Mouse (Mus musculus): ENCODE results near the gene Adar.

Adar gene

GRCm38 (mm10) chr3:89714359-89715206 is at the start of gene Adar:
Gene Adar, plus strand, starts transcription at chr3:89715022.
- DNase-seq (ENCODE audit: inconsistent age in 2 of 2, low spot score in 1 of 2): peak; percentile 83 to 94

GRCm38 (mm10) chr3:89667131-89667530 is 47.7 kb upstream of the Adar start:
- DNase-seq (ENCODE audit: inconsistent age in 2 of 2, low spot score in 1 of 2): no peak

DNA sequence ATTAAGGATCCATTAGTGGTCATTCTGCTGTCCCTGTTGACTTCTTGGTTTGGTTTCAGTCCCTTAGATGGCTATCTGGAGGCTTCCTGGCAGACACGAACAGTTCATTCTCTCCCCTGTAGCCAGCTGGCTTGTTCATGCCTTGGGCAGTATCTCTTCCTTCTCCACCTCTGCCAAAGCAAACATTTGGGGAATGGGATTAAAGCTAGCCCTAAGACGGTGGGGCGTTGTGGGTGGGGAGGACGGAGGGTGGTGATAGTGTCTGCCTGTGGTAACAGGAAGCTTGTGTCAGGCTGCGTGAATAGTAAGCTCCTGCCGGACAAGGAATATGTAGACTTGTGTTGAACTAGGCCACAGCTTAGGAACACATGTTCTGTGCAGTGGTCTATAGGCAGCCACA is 43.5 kb upstream of the Adar start:
- no peak for DNase-seq (ENCODE audit: inconsistent age in 2 of 2, low spot score in 1 of 2)

DNA sequence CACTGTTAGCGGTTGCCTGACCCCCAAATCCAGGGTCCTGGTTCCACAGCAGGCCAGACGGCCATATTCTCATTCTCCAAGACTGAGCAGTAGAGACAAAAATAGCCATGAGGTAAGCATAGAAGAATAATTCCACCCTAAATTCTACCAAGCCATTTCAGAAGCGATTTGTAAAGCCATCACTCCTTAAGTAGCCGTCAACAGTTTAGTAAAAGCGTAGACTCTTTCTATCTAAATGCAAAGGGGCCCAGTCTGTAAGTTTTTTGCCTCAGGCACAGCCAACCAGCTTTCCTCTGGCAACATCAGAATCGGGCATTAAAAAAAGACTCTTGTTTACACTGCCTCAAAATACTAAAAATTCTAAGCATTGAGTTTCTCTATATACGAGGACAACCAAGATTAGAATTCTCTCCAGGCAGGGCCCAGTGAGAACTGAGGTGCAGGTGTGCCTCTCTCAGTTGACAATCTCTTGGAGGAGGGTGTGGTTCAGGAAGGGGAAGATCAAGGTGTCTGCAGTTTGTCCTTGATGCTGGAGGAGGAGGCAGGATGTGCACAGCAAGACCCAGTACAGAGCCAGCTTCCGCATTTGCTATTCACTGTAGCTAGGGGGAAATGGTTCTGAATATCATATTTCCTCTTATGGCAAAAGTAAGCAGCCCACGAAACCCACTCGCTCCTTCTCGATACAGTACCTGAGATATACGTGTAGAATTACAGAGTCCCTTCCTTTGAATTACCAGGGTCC is 42.1 kb upstream of the Adar start:
- no peak for DNase-seq (ENCODE audit: inconsistent age in 2 of 2, low spot score in 1 of 2)

DNA sequence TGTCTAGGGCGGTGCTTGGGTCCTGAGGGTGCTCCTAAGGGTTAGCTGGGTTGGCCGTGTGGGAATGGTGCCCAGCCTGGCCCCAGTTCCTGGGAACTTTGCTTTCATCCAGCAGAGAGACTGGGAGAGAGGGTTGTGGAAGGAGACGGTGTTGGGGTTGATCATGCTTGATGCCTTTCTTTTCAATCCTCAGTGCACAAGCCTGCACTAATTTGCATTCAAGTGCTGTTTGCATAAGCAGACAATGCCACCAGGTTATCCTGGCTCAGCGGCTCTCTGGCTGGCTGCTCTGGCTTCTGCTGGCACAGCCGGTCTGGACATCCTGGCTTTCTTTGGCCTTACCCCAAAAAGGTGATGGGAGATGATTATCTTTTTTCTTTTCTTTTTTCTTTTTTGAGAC is 37.2 kb upstream of the Adar start:
- DNase-seq (ENCODE audit: inconsistent age in 2 of 2, low spot score in 1 of 2): no peak

- no peak for DNase-seq (ENCODE audit: inconsistent age in 2 of 2, low spot score in 1 of 2)
Measured at GRCm38 (mm10) chr3:89686031-89686430, 28.8 kb upstream of the Adar start.

GRCm38 (mm10) chr3:89688694-89689581 is 25.9 kb upstream of the Adar start:
- peak; percentile 81 to 95 for DNase-seq (ENCODE audit: inconsistent age in 2 of 2, low spot score in 1 of 2)

GRCm38 (mm10) chr3:89691776-89692175 is 23.0 kb upstream of the Adar start:
- DNase-seq (ENCODE audit: inconsistent age in 2 of 2, low spot score in 1 of 2): no peak

DNA sequence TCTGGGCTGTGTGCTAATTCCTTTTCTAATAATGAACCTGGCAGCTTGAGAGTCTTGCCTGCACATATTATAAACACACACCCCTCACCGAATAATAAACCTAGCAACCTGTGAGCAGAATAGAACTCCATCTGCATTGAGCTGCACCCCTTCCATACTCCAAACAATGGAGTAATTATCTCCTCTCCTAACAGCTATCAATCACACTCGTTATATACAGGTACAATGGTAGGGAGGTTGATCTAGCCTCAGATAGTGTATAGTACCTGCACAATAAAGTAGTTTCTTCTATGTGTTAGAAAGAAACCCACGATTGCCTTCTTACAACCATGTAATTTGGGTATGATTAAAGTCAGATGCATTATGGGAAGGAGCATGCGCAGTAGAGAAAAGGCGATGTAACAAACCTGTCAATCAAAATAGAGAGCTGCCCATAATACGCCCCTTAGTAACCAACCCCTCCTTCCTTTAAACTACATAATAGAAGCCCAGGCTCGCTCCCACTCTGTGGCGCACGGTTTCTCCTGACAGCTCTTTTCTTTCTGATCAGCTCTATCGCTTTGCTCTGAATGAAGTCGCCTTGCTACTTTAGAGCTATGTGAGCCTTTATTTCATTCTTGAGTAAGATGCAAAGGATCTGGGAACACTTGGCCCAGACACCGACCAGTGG is 18.5 kb upstream of the Adar start:
- no peak for DNase-seq (ENCODE audit: inconsistent age in 2 of 2, low spot score in 1 of 2)

DNA sequence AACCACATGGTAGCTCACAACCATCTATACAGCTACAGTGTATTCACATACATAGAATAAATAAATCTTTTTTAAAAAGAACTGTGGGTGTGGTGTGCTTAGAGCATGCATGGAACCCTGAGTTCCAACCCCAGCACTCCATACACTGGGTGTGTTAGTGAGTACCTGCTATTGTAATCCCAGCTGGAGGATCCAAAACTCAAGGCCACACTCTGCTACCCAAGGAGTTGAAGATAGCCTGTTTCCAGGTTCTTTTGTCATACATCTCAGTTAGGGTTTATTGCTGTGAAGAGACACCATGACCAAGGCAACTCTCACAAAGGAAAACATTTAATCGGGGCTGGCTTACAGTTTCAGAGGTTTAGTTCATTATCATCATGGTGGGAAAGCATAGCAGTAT is 15.9 kb upstream of the Adar start:
- no peak for DNase-seq (ENCODE audit: inconsistent age in 2 of 2, low spot score in 1 of 2)

DNA sequence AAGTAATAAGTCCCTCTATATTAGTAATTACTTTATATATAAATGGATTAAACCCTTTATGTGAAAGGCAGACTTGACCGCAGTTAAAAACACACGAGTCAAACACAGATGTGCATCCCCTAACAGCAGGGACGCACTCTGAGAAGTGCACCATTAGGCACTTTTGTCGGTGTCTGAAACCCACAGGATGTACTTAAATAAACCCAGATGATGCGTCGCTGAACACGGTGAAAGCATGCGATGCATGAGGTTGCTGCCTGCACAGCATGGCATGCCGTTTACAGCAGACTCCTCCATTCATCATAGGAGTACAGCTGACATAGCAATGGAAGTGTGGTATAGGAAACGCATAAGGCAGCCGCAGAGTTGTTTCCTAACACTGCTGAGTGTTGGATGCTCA is 14.4 kb upstream of the Adar start:
- DNase-seq (ENCODE audit: inconsistent age in 2 of 2, low spot score in 1 of 2): no peak

GRCm38 (mm10) chr3:89703596-89703995 is 11.2 kb upstream of the Adar start:
- no peak for DNase-seq (ENCODE audit: inconsistent age in 2 of 2, low spot score in 1 of 2)

DNA sequence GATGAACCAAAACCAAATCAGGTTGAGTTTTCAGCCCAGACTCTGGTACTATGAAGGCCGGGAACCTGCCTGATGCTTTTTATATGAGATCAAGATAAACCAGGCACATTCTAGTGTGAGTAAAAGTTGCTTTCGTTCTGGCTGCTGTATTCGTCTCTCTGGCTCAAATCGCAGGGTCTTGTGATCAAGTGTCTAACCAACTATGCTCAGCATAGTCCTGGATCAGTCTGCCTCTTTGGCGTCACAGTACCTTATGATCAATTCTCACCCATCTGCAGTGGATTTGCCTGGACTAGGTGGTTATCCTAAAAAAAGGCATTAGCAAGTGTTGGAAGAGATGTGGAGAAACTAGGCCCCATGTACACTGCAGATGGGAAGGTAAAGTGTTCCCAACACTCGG is 10.8 kb upstream of the Adar start:
- DNase-seq (ENCODE audit: inconsistent age in 2 of 2, low spot score in 1 of 2): no peak

- DNase-seq (ENCODE audit: inconsistent age in 2 of 2, low spot score in 1 of 2): peak; percentile 59 to 89
Measured at GRCm38 (mm10) chr3:89715207-89715966, 565 bp downstream of the Adar start.

GRCm38 (mm10) chr3:89715967-89716256 is 1.1 kb downstream of the Adar start:
- DNase-seq (ENCODE audit: inconsistent age in 2 of 2, low spot score in 1 of 2): no peak

DNA sequence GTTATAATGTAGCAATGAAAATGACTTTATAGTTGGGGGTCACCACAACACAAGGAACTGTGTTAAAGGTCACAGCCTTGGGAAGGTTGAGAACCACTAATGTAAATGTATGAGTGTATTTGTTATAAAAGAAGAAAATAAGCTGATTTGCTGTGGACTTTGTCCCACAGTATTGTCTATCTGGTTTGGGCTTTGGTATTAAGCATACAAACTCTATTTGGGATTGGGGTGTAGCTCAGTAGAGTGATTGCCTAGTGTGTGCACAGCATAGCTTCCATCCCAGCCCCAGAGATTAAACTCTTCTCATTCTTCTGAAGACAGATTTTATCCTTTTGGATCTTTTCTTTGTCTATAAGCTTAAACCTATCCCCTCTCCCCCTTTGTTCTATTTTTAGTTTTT is 7.2 kb downstream of the Adar start:
- no peak for DNase-seq (ENCODE audit: inconsistent age in 2 of 2, low spot score in 1 of 2)

DNA sequence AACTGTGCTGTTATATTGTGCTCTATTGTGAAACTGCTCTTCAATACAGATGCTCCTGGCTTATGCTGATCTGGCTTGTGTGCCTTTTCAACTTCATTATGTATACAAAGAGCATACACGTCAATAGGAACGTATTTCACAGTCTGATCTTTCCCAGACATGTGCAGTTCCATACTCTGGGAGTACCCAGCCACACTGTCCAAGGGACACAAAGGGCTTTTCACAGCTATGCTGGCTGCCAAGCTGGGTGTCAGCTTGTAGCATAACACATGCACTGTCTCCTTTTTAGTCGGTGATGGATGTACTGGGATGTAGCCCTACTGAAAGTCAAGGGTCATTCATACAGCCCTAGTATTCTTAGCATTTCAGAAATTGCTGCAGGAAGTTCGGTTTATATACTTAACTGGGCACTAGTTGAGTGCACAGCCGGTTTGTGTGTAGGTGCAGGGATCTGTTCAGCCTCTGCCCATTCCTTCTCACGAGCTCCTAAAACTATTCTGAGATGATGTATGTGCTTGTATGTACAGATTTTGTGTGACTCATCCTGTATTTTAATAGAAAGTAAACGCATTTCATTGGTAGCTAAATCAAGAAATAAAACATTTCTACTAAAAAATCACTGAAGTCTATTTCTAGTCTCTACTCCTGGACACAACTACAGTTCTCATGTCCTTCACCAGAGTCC is 8.7 kb downstream of the Adar start:
- no peak for DNase-seq (ENCODE audit: inconsistent age in 2 of 2, low spot score in 1 of 2)

GRCm38 (mm10) chr3:89727028-89727427 is 12.2 kb downstream of the Adar start:
- DNase-seq (ENCODE audit: inconsistent age in 2 of 2, low spot score in 1 of 2): peak; percentile 77 to 86

DNA sequence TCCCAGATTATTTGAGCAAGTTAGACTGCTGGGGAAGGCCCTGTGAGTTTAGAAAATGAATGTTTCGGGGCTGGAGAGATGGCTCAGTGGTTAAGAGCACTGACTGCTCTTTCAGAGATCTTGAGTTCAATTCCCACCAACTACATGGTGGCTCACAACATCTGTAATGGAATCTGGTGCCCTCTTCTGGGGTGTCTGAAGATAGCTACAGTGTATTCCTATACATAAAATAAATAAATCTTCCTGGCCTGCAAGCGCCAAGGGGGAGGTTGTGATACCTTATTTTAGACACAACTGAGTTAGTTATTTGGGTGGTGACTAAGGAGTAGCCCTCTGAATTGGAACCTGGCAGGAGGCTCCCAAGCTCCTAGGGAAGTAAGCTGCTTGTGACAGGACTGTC is 14.0 kb downstream of the Adar start:
- DNase-seq (ENCODE audit: inconsistent age in 2 of 2, low spot score in 1 of 2): no peak
